Mouse (Mus musculus) stomach, postnatal 0 days (tissue): ENCODE results near the gene Pde6b.

ENCODE experiments used
- CTCF ChIP-seq: IDR thresholded peaks from 2 replicates; pipeline ENCODE4 v1.5.1; 2016; ENCODE audit warnings: antibody characterized with exemption, low read depth, mild to moderate bottlenecking, moderate library complexity
- EP300 ChIP-seq: optimal IDR thresholded peaks from 2 replicates; pipeline ENCODE3; 2016; ENCODE audit warnings: antibody characterized with exemption

DNA sequence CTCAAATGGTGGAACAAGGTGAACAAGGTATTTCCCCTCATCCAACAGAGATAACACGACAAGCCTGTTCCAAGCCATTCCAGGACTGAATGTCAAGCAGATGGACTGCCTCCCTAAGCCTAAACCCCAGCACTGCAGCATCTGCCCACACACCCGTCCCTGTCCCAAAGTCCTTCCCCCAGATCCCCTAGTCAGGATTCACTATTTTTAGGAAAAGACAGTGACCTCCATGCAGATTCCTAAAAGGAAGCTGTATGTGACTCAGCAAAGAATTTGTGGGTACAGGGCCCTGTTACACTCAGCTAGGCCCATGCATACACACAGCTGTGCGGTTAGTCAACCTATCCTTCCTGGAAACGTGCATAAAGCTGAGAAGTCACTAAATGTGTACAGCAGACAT lies 1.7 kb upstream of the Pde6b start:
- TF ChIP-seq CTCF: no peak
- TF ChIP-seq EP300: no peak
